Mouse (Mus musculus) CH12.LX (cell line): ENCODE results near the gene Acad12.

Experiments
- CTCF ChIP-seq, 2 experiments: IDR thresholded peaks in 1 of 2; conservative IDR thresholded peaks in 1 of 2; 2 replicates each; pipeline ENCODE4 v1.5.1; 2011 to 2012; ENCODE audit warnings: low read depth in 2 of 2, low read length in 2 of 2, improper control_type of control experiment in 1 of 2, inconsistent platforms in 1 of 2, mild to moderate bottlenecking in 1 of 2, moderate library complexity in 1 of 2
- EP300 ChIP-seq: IDR thresholded peaks from 2 replicates; pipeline ENCODE4 v1.6.1; 2011; ENCODE audit warnings: low read length, improper control_type of control experiment
- GABPA ChIP-seq: IDR thresholded peaks from 2 replicates; pipeline ENCODE4 v1.6.1; 2012; ENCODE audit warnings: low read depth, low read length, improper control_type of control experiment, inconsistent platforms; ENCODE audit not compliant: insufficient replicate concordance
- RAD21 ChIP-seq: IDR thresholded peaks from 2 replicates; pipeline ENCODE4 v1.6.1; 2011; ENCODE audit warnings: low read depth, mild to moderate bottlenecking, low read length, improper control_type of control experiment, moderate library complexity

DNA sequence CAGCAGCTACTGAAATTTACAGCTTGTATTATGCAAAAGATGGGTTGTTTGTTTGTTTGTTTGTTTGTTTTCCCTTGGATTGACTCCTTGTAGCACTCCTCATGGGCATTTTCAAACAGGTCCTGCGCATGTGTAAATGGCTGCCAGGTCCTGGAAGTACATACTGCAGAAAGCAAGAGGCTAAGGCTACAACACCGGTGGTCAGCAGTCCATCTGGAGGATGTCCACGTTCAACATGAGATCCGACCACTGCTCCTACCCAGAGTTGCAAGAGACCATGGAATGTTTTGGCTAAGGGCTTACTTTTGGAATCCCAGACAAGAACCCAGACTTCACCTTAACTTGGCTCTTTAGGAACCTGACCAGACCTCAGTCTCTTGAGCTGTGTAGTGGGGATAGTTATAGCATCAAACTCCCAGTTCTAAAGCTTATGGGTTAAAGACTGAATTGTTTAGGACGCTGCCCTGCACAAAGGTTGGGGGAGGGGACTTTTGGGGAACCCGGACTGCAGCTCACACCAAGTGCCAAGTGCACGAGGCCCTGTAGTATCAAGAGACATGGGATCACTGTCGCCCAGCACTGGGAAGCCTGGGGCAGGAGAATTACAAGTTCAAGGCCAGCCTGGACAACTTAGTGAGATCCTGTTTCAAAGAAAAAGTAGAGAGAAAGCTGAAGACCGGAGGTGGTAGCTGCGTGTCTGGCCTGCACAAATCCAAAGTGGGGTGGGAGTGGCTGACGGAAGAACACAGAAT is 26.5 kb downstream of the Acad12 start:
- TF ChIP-seq CTCF (conservative IDR thresholded peaks at IDR 0.05 in 1 of 2, IDR thresholded peaks at IDR 0.05 in 1 of 2; ENCODE audit: low read depth in 2 of 2, low read length in 2 of 2) (no peak), GABPA (no peak), RAD21 (no peak), EP300 (no peak)
